Mouse (Mus musculus) c-Kit-positive CD71-negative TER-119-negative erythroid progenitor cells, embryonic 14.5 days (primary cell): ENCODE measurements around the gene Cdh22.

ENCODE experiments used
- DNase-seq: peaks from one replicate; pipeline ENCODE4 v3.0.0-alpha.2; 2013; ENCODE audit warnings: low read depth

Gene Cdh22

DNA sequence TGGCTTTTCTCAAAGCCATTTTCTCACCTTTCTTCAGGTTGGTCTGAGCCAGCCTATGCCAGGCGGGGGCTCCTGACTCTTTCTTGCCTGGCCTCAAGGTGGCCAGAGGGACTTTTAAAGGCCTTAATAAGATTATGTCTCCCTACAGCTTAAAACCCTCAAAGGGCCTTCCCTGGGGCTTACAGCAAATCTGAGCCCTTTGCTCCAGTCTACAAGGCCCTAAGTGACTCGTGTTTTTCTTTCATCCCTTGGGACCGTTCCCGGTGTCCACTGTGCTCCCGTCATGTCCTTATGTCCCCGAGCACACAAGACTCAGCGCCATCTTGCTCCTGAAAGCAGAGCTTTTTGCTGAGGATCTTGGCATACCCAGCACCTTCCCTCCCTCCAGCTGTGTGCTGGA, 153.4 kb downstream of the Cdh22 start:
- DNase-seq: no peak

DNA sequence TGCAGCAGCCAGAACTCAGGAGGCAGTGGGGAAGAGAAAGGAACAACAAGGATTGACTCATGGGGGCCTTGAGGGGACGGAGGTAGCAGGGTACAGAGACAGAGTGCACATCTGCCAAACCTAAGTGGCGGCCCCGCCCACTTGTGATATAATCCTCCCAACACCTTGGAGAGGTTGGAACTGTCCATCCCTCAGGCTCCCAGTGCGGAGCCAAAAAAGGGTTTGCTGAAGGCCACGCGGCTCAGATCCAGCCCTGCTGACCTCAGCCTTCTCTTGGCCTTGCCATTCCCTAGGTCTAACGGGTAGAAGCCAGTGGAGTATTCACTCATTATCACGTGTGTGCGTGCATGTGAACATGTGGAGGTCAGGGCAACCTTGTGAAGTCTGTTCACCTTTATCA, 154.0 kb downstream of the Cdh22 start:
- DNase-seq: no peak

DNA sequence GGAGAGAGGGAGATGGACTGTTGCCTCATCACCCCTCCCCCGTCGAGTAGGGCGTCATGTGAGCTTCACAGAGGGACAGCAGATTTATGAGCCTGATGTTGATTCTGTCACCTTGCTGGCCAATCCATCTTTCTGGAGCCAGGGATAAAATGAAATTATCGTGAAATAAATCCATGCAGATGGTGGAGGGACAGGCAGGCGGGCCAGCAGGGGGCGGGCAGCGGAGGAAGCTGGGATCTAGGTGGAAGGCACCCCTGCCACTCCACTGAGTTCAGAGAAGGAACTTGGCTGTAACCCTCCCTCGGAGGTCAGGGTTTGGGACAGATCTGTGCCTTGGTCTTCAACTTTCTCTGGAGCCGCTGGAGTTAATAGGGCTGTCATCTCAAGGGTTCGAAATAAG, 156.0 kb downstream of the Cdh22 start:
- DNase-seq: no peak

DNA sequence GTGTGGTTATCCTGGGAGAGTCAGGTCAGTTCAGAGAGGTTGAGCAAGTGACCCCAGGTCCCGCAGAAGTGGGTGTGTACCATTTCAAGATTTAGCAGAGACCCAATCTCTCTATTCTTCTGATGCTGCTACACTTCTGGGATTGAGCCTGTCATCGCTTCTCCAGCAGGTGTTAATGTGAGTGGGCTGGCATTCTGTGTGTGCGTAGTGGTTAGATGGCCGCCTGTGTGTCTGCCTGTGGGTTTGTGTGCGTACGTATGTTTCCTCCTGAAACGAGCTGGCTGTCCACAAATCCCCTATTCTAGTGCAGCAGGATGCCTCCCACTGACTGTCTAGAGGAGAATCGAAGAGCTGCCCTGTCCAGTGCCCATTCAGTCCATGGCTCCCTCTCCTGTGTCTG, 156.6 kb downstream of the Cdh22 start:
- DNase-seq: no peak

DNA sequence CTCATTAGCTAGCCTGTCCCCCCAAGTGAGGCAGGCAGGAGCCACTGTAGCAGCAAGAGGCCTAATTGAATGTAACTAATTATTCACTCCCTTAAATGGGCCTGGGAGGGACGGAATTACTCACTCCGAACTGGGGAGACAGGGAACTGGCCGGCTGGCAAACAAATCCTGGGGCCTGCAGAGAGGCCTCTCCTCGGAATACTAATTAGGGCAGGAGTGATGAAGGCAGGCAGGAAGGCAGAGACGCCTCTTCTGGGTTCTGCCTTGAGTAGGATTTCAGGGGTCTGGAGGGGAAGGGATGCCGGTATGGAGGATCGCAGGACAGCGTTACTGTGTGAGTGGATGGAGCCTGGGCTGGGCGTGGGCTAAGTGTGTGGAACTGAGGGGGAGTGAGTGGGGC, 157.6 kb downstream of the Cdh22 start:
- no peak for DNase-seq

DNA sequence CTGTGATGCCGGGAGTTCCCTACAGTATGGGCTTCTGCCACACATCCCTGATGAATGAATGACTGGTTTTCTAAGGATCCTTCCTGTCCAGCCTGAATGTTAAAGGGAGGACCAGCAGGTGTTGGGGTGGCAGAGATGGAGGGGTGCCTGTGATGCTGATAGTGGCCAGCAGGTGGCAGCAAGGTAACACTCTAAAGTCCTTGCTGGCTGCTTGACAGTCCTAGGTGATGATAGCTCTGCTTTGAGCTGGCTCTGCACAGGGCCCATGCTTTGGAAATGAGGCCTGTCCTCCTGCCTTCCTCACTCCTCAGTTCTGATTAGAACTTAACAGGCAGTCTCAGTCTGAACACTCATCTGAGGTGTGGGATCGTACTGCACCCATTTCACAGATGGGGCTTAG, 159.7 kb downstream of the Cdh22 start:
- peak; percentile 39 for DNase-seq

DNA sequence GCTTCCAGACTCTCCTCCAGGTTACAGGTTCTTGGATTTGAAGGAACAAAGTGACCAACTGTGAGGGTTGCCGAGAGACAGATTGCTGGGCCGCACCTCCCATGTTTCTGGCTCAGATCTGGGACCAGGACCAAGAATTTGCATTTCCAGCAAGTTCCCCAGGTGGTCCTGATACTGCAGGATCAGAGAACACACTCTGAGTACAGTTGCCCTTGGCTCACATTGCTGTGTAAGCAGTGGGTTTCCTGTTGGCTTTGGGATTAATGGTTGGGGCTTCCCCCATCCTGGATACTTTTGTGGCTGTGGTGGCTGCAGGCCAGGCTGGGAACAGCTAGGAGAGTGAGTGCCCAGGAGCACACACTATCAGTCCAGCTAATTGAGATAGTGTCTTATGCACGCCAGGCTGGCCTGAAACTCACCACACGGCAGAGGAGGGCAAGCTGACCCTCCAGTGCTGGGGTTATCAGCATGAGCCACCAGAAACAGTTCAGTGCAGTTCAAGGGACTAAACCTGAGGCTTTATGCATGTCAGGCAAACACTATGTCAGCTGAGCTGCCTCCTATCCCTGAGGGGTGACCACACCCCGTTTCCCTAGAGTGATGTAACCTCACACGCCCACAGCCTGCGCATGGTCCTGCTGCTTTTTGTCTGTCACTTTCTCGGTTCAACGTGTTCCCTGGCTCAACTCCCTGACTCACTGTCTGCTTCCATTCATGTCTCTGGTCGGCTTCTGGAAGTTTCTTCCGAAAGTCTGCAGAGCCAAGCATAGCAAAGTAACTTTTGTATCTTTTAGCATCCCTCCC, 160.4 kb downstream of the Cdh22 start:
- DNase-seq: no peak

DNA sequence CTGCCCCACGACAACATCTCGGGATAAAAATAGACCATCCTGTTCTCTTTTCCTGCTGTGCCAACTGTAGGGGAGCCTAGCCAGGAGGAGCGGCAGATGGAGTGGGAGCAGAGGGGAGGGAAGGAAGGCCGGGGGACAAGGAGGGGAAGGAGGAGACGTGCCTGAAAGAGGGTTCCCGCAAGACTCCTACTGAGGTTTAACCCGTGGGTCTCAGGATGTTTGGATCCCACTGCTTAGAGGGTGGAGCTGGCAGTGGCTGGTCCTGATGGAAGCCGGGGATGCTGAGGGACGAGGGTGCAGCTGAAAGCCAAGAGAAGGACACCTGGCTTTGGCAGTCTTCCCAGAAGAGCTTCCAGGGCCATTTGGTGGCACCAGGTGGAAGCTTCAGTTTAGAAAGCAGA, 161.3 kb downstream of the Cdh22 start:
- DNase-seq: no peak

DNA sequence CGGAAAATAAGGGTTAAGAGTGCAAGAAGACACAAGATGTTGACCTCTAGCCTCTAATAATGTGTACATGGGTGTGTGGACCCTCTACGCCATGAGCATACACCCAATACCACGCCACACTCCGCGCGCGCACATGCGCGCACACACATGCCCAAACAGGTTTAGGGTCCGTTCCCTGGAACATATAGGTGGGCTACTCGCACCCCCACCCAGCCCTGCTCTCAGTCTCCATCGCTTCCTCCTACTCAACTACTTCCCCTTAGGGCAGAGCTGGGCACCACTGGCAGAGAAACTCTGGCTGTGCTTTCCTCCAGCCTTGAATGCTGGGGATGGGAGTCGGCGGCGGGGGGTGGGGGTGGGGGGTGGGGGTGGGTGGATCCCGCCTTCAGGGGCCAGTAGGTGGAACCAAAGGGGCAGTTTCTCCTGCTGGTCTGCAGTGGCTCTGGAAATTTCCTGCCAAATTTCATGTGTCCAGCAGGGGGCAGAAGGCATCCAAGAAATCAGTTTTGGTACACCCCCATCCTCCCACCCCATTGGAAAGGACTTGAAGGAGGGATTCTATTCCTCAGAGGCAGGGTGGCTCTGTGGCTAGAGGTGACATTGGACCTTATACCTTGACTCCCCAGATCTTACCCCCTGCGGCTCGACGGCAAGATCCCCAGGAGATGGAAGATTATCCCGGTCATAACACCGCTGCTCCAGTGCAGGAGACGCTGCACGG, 164.4 kb downstream of the Cdh22 start:
- peak; percentile 26 for DNase-seq

DNA sequence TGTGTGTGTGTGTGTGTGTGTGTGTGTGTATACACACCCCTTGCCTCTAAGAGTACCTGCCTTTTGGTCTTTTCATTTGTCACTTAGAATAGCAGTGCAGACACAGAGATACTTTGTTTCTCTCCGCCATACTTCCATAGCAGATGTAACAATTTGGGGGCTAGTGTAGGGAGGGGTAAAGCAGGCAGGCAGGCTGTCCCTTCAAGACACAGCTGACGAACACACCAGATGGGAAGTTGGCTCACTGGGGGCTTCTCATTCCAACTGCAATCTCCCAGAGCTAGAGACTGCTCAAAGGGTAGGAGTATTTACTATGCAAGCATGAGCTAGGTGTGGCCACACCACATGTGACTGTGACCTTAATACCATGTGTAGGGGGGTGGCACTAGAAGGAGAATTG, 165.8 kb downstream of the Cdh22 start:
- DNase-seq: no peak

DNA sequence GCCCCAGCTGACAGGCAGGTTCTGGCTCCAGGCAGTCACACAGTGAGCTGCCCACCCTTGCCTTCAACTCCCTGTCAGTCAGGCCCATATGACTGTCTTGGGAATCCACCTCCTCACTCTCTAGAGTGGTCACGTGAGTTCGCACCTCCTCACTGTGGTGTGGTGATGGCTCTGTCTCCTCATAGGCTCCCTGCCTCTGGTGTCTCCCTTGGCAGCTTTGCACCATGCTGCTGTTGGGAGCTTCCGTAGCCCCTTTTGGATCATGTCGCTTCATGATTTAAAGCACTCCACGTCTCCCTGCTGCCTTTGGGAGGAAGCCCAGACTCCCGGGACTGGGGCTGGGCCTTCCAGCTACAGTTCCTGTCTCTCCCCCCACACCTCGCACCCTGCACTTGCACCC, 170.2 kb downstream of the Cdh22 start:
- DNase-seq: no peak

DNA sequence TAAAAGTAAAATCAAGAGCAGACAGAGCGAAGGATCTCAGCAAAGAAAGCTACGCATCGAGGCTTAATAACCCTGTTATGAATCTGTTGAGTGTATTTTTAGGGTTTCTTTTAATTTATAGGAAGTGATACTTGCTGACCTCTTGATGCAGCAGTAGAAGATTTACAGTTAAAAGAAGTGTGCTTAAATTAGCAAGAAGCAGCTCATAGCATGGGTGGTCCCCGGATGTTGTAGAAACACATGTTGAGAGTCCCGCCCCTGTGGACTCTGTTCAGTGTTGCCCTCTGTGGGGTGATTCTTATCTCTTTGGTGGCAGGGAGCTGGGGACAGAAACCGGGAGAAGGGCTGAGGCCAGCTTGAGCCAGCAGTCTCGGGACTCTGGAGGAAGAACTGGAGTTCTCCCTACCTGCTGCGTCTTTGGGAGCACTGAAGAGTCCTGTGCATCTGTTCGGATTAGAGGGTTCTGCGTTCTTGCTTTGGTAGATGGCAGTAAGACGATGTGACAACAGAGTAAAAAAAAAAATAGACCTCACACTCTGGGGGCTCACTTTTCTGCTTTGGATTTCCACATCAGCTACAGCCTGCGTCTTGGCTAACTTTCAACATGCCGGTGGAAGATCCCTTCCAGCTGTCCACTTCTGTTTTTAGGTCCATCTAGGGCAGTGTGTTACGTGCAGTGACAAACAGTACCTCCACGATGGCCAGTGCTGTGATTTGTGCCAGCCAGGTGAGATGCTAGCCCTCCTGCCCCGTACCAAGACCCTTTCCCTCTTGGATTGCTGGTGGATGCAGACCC, 172.8 kb downstream of the Cdh22 start:
- no peak for DNase-seq
